Comparison of ENCODE assay signal across 9 mouse cellular contexts in the genomic region with DNA sequence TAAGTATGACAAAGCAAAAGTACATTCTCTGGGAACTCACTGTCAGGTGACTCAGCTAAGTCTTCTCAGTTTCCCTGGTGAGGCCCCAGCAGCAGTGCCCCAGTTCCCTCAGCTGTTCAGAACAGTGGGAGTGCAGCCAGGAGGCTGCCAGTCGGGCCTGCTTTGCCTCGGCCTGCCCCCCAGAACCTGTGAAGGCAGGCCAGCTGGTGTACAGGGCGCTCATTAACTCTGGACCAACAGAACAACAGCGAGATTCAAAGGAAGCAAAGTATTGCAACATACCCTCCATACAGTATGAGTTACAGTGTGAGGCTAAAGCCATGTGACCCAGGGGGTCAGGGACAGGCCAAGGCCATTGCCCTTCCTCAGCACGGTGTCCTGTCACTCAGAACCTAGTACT. TPM values are rescaled to one million over a fixed set of nuclear protein-coding genes. Genes with fewer than 3 reads are reported as not detected.
DNase-seq lines count a peak whose midpoint lies in the region; ATAC-seq and TF ChIP-seq lines count a peak whose summit lies in the region.
"Had no signal": no experiment of that assay in that cellular context is flagged by ENCODE, and none has a peak within 500 bp of the region (broad histone marks: within the 10 kb centered on the region; RNA-seq: fewer than 3 reads in every experiment).

No protein-coding gene starts in this region.

- DNase-seq in urinary bladder, adult 2 months (ENCODE audit: low spot score): peak; percentile 47
- DNase-seq in urinary bladder, postnatal 4 days (ENCODE audit: low spot score in 2 of 2): no peak
- peak; percentile 18 to 33 for DNase-seq in cerebellum, postnatal 25 days
- peak; percentile 57 to 65 for DNase-seq in left cerebral cortex, adult 9 months (ENCODE audit: low spot score in 2 of 2)
- DNase-seq in B cell, adult 2 months: no peak

- no peaks in the 10 kb centered on the region for H3K27me3 ChIP-seq in heart, embryonic 16.5 days (ENCODE audit: control insufficient read depth, insufficient read depth, low read length)
- H3K27me3 ChIP-seq in myocyte (ENCODE audit: control insufficient read depth, insufficient read depth, insufficient read length): no peaks in the 10 kb centered on the region

- H3K9me3 ChIP-seq in heart, embryonic 16.5 days (replicated peaks; ENCODE audit: control insufficient read depth, low read length): no peaks in the 10 kb centered on the region

- H3K79me2 ChIP-seq in myocyte (ENCODE audit: control insufficient read depth, insufficient read depth): no peaks in the 10 kb centered on the region

- H3K9ac ChIP-seq in heart, embryonic 16.5 days (ENCODE audit: low read length): no peak overlapping the region

- no peak overlapping the region for H3ac ChIP-seq in myocyte (ENCODE audit: control insufficient read depth, insufficient read length)

- 60% methylated on average over 5 of the region's 5 CpGs for WGBS in heart, embryonic 16.5 days

- 0 out of 2 replicates have a peak, but pooled peaks have one; percentile 32 for ATAC-seq in heart, embryonic 16.5 days (replicated peaks; ENCODE audit: extremely low read depth, insufficient read depth, low FRiP score)
- no peak for ATAC-seq in activated CD4-positive, CD25-positive, alpha-beta regulatory T cell, adult 4 months

- peak overlapping the region; percentile 41; the same call in 1 of the 2 replicates for H3K27ac ChIP-seq in heart, embryonic 16.5 days (ENCODE audit: low read length)

- peaks cover 33% of the 10 kb centered on the region for H3K36me3 ChIP-seq in heart, embryonic 16.5 days (ENCODE audit: control insufficient read depth, insufficient read depth)
- peaks cover 19% of the 10 kb centered on the region for H3K36me3 ChIP-seq in myocyte (ENCODE audit: control insufficient read depth, insufficient read depth)

- peaks cover 5% of the 10 kb centered on the region for H3K4me1 ChIP-seq in heart, embryonic 16.5 days (ENCODE audit: control insufficient read depth, insufficient read depth, low read length)

- no peak overlapping the region for H3K4me2 ChIP-seq in heart, embryonic 16.5 days (ENCODE audit: low read depth, low read length)
- H3K4me2 ChIP-seq in myocyte (ENCODE audit: low read depth): peak overlapping the region; percentile 41

- no peak overlapping the region for H3K4me3 ChIP-seq in heart, embryonic 16.5 days (ENCODE audit: low read length)
- no peak overlapping the region for H3K4me3 ChIP-seq in myocyte
- H3K4me3 ChIP-seq: erythroblast, embryonic 14.5 days had no signal

- no peak for TF ChIP-seq POLR2A in myocyte (IDR thresholded peaks at IDR 0.05; ENCODE audit: insufficient read length, low read depth)

TF ChIP-seq in myocyte, 11 proteins besides CTCF, POLR2A, EP300 and RAD21:
- TF ChIP-seq POLR2AphosphoS2 (IDR thresholded peaks at IDR 0.05; ENCODE audit: insufficient read length, low read depth): no peak
- TF ChIP-seq MYOG (IDR thresholded peaks at IDR 0.05; ENCODE audit: control insufficient read depth in 1 of 3, insufficient read depth in 1 of 3, insufficient read length in 2 of 3, low read depth in 2 of 3): peak; percentile 68 to 96 (median 84)
- peak; percentile 63 for TF ChIP-seq USF1 (IDR thresholded peaks at IDR 0.05; ENCODE audit: low read depth)
- peak; percentile 31 for TF ChIP-seq TCF12 (IDR thresholded peaks at IDR 0.05; ENCODE audit: insufficient read depth, poor library complexity, severe bottlenecking)
- TF ChIP-seq MYOD1 (IDR thresholded peaks at IDR 0.05; ENCODE audit: control insufficient read depth in 1 of 3, insufficient read length in 2 of 3, low read depth in 2 of 3): peak; percentile 25 to 86 (median 82)
- no peak for TF ChIP-seq SRF (IDR thresholded peaks at IDR 0.05; ENCODE audit: control insufficient read depth, insufficient read length, low read depth)
- TF ChIP-seq CEBPB (IDR thresholded peaks at IDR 0.05; ENCODE audit: insufficient read depth, poor library complexity, severe bottlenecking): peak; percentile 92
TF ChIP-seq in myocyte: peak in this region for 5.

RNA-seq across cellular contexts. Expression of gene Vps26c, which starts 28.7 kb away (rescaled TPM):
- 52.4 and 64.7 TPM in 2 replicates for polyA plus RNA-seq in urinary bladder, adult 2 months (2012; rRNA removed)
- 47.9 and 51.7 TPM in 2 replicates for polyA plus RNA-seq in heart, embryonic 16.5 days (2015; fragmentation: Nextera tagmentation; extraction: Ambion mirVana)
- 58.3 TPM for polyA plus RNA-seq in myocyte (2012; fragmentation: generic; extraction: Trizol)
- polyA plus RNA-seq in activated CD4-positive, CD25-positive, alpha-beta regulatory T cell, adult 4 months (2017; shearing (Covaris generic)): 10 to 100 TPM; 78.2 to 81.7 TPM

Comparison
In these comparisons a context has a peak if more than half of its experiments do, and no peak if none do; other contexts are left out.
1. DNase-seq: peak in urinary bladder, adult 2 months (single experiment), cerebellum, postnatal 25 days (2 of 2) and left cerebral cortex, adult 9 months (2 of 2); none in urinary bladder, postnatal 4 days (0 of 2) and B cell, adult 2 months (0 of 2).